8 mouse cellular contexts compared by ENCODE assay signal in genomic region chr15:79883352-79883822, GRCm38 (mm10). TPM values are rescaled to one million over a fixed set of nuclear protein-coding genes. Genes with fewer than 3 reads are reported as not detected.
A peak's percentile ranks its signal among the peaks of the same experiment; 100 is the strongest.
DNase-seq lines count a peak whose midpoint lies in the region; ATAC-seq lines count a peak whose summit lies in the region.

No protein-coding gene starts in this region.

- H3K4me1 ChIP-seq in hindbrain, embryonic 13.5 days (replicated peaks): peaks cover 18% of the 10 kb centered on the region

- H3K27me3 ChIP-seq in hindbrain, embryonic 13.5 days: no peaks in the 10 kb centered on the region

- peak overlapping the region; percentile 77 for H3K9ac ChIP-seq in hindbrain, embryonic 13.5 days

- peak; percentile 93 for DNase-seq in R1 (ENCODE audit: low read depth, low spot score)
- peak; percentile 97 for DNase-seq in cerebellum, postnatal 14 days
- peak; percentile 90 to 93 for DNase-seq in frontal cortex, postnatal 14 days (ENCODE audit: low spot score in 2 of 2)
- DNase-seq in layer of hippocampus, postnatal 25 days (ENCODE audit: extremely low spot score in 1 of 2, low spot score in 1 of 2): peak; percentile 96 to 97
- DNase-seq in lung, postnatal 14 days: peak; percentile 96
- peak; percentile 94 for DNase-seq in ovary, postnatal 36 days (ENCODE audit: low spot score)
- DNase-seq in thymus, postnatal 14 days: peak; percentile 95

- H3K36me3 ChIP-seq in hindbrain, embryonic 13.5 days: no peaks in the 10 kb centered on the region

- peak overlapping the region; percentile 45 for H3K4me3 ChIP-seq in hindbrain, embryonic 13.5 days

- under 1% methylated on average over 30 of the region's 30 CpGs for WGBS in hindbrain, embryonic 13.5 days

- H3K9me3 ChIP-seq in hindbrain, embryonic 13.5 days: no peaks in the 10 kb centered on the region

- peak; percentile 91 for ATAC-seq in hindbrain, embryonic 13.5 days (ENCODE audit: low FRiP score)

- peak overlapping the region; percentile 61 for H3K4me2 ChIP-seq in hindbrain, embryonic 13.5 days

- peak overlapping the region; percentile 96 for H3K27ac ChIP-seq in hindbrain, embryonic 13.5 days

RNA-seq across cellular contexts. Expression of gene Apobec3, which starts 8.1 kb away (rescaled TPM):
- polyA plus RNA-seq in hindbrain, embryonic 13.5 days (2015; fragmentation: Nextera tagmentation; extraction: Ambion mirVana): 4.5 and 4.7 TPM in 2 replicates
- total RNA-seq in layer of hippocampus, postnatal 25 days (2021): 1 to 10 TPM; 3.7 to 5.0 TPM

RNA-seq across cellular contexts. Expression of gene Cbx6, which starts 48.9 kb away (rescaled TPM):
- 50.2 and 52.6 TPM in 2 replicates for polyA plus RNA-seq in hindbrain, embryonic 13.5 days (2015; fragmentation: Nextera tagmentation; extraction: Ambion mirVana)
- 100 to 1,000 TPM; 397 to 421 TPM for total RNA-seq in layer of hippocampus, postnatal 25 days (2021)

RNA-seq across cellular contexts. Expression of gene Npcd, which starts 49.4 kb away (rescaled TPM):
- polyA plus RNA-seq in hindbrain, embryonic 13.5 days (2015; fragmentation: Nextera tagmentation; extraction: Ambion mirVana): 0.34 and 0.51 TPM in 2 replicates
- total RNA-seq in layer of hippocampus, postnatal 25 days (2021): 10 to 100 TPM; 16.8 to 30.2 TPM

Comparison
In these comparisons a context has a peak if more than half of its experiments do, and no peak if none do; other contexts are left out.
1. Peak in every context shown above with its lines: DNase-seq, ATAC-seq, H3K4me3 ChIP-seq and H3K27ac ChIP-seq.